Mouse (Mus musculus) heart, postnatal 14 days (tissue): Measurements from ENCODE around the gene Gm5796. TPM values are rescaled to one million over a fixed set of nuclear protein-coding genes. Genes with fewer than 3 reads are reported as not detected.
"Not testable (repeated sequence)": the region's sequence is repeated elsewhere in the genome, so short reads cannot be mapped to it uniquely, and the experiment has no call there.

ENCODE experiments used
- DNase-seq, 2 experiments: peaks; one replicate each; pipeline ENCODE4 v3.0.0; 2021 to 2022
- intact Hi-C: fragments of 180-260 bp; cut with DNase I; formaldehyde crosslinking; loops from one replicate; pipeline ENCODE4 v1.15.1; 2025
- long read RNA-seq, 2 experiments: library from polyadenylated mRNA; stranded (forward); transcript quantifications; one replicate each; pipeline ENCODE4 v2.0.0; 2021
- total RNA-seq, 2 experiments: library from RNA; stranded (reverse); gene quantifications; 2 replicates each; pipeline ENCODE4 v1.2.3; 2021

The Gm5796 gene
- total RNA-seq: 1 to 10 TPM in 1 of 2 experiments, under 1 TPM in 1; 0.73 to 1.6 TPM
- long read RNA-seq, experiment 1, partial matches to known transcripts: 0 of 1 reads
- long read RNA-seq, experiment 1, other reads (novel, unspliced or antisense): 1 of 1 reads
- long read RNA-seq, experiment 2: 0 reads

GRCm38 (mm10) chr14:4023641-4024040 lies at the start of gene Gm5796:
Gene Gm5796 (plus strand): TSS chr14:4023941.
- intact Hi-C loops, DNase-seq: not testable (repeated sequence)

- DNase-seq, intact Hi-C loops: not testable (repeated sequence)
These were observed 25.6 kb upstream of the Gm5796 start, which contains the start of gene Gm3099 for GRCm38 (mm10) chr14:3998094-3998493. Gene Gm3099 (plus strand): TSS chr14:3998394.

GRCm38 (mm10) chr14:4083820-4084219 lies 60.1 kb downstream of the Gm5796 start, which contains the start of gene Gm3115:
Gene Gm3115 (plus strand): TSS chr14:4084120.
- DNase-seq, intact Hi-C loops: not testable (repeated sequence)

Other genes starting within 250 kb of the Gm5796 start
- gene Gm3002, start 213.9 kb upstream of the Gm5796 start, total RNA-seq: under 1 TPM; 0.15 to 0.98 TPM
- gene Gm3033, start 177.7 kb upstream of the Gm5796 start, total RNA-seq: not detected
- gene Gm2916, start 139.8 kb upstream of the Gm5796 start, total RNA-seq: not detected
- not detected for gene Gm3029, start 92.2 kb upstream of the Gm5796 start, total RNA-seq
- not detected for gene Gm3095, start 60.4 kb upstream of the Gm5796 start, total RNA-seq
- gene Gm3099, start 25.5 kb upstream of the Gm5796 start, total RNA-seq: not detected
- gene Gm3115, start 60.2 kb downstream of the Gm5796 start, total RNA-seq: under 1 TPM; 0.19 to 0.20 TPM
- gene Gm8108, start 86.6 kb downstream of the Gm5796 start, total RNA-seq: 1 to 10 TPM; 1.6 to 2.5 TPM
- gene Gm3127, start 141.1 kb downstream of the Gm5796 start, total RNA-seq: not detected
- under 1 TPM in 1 of 2 experiments, not detected in 1; 0.17 TPM for gene Gm2974, start 158.6 kb downstream of the Gm5796 start, total RNA-seq
- gene Gm3138, start 225.7 kb downstream of the Gm5796 start, total RNA-seq: not detected